Mouse (Mus musculus) liver, embryonic 14.5 days (tissue): ENCODE measurements at regions not wholly inside any gene's neighbourhood (a gene's known extent, or its start where the extent isn't known, plus 50 kb on each side); places are given as distances from the start of the nearest gene placed in this dataset.

ENCODE experiments used
- ATAC-seq: fragments of 200-750 bp; cut with Nextera tagmentation; 2 replicates; pipeline ENCODE4 v1.8.0; 2017; ENCODE audit warnings: moderate number of reproducible peaks, mild to moderate bottlenecking, moderate library complexity; ENCODE audit not compliant: insufficient read depth
- DNase-seq, 3 experiments: peaks; one replicate each; pipeline ENCODE4 v3.0.0-alpha.2; 2012 to 2013; ENCODE audit warnings: low read depth in 3 of 3, low spot score in 3 of 3
- H3K27ac ChIP-seq: fragments of 300-500 bp; sonication (generic); 2 replicates; pipeline ENCODE4 v1.5.1; 2014; ENCODE audit warnings: moderate library complexity, mild to moderate bottlenecking, control low read depth, inconsistent platforms
- H3K27me3 ChIP-seq: fragments of 300-500 bp; sonication (generic); 2 replicates; pipeline ENCODE4 v1.6.1; 2014; ENCODE audit warnings: mild to moderate bottlenecking, low read length, moderate library complexity; ENCODE audit not compliant: control insufficient read depth, insufficient read depth
- H3K36me3 ChIP-seq: fragments of 300-500 bp; sonication (generic); replicated peaks from 2 replicates; pipeline ENCODE4 v1.6.1; 2014; ENCODE audit warnings: low read depth; ENCODE audit not compliant: control insufficient read depth, insufficient read depth
- H3K4me1 ChIP-seq, 2 experiments: fragments of 200-500 bp in 1 of 2; fragments of 300-500 bp in 1 of 2; sonication (generic) in 1 of 2; replicated peaks; 2 replicates each; pipeline ENCODE4 v1.6.1; 2012 to 2014; ENCODE audit warnings: antibody characterized with exemption in 1 of 2, inconsistent platforms in 1 of 2, low read length in 1 of 2; ENCODE audit not compliant: control insufficient read depth in 2 of 2, insufficient read depth in 2 of 2
- H3K4me2 ChIP-seq: fragments of 300-500 bp; sonication (generic); 2 replicates; pipeline ENCODE4 v1.6.1; 2014; ENCODE audit warnings: low read depth, mild to moderate bottlenecking, control low read depth, moderate library complexity
- H3K4me3 ChIP-seq, 2 experiments: fragments of 200-500 bp in 1 of 2; fragments of 300-500 bp in 1 of 2; sonication (generic) in 1 of 2; 2 replicates each; pipeline ENCODE4 v1.5.1; 2012 to 2014; ENCODE audit warnings: low read depth in 2 of 2, low read length in 2 of 2, mild to moderate bottlenecking in 2 of 2, control low read depth in 1 of 2, inconsistent platforms in 1 of 2, moderate library complexity in 1 of 2; ENCODE audit not compliant: insufficient read depth in 1 of 2
- H3K9ac ChIP-seq: fragments of 300-500 bp; sonication (generic); replicated peaks from 2 replicates; pipeline ENCODE4 v1.6.1; 2014; ENCODE audit warnings: mild to moderate bottlenecking, control low read depth, moderate library complexity
- H3K9me3 ChIP-seq: fragments of 300-500 bp; sonication (generic); 2 replicates; pipeline ENCODE4 v1.6.1; 2016; ENCODE audit warnings: low read length, mixed read lengths; ENCODE audit not compliant: control insufficient read depth
- CTCF ChIP-seq: IDR thresholded peaks from 2 replicates; pipeline ENCODE4 v1.5.1; 2016; ENCODE audit warnings: antibody characterized with exemption, low read depth, control low read depth
- EP300 ChIP-seq: IDR thresholded peaks from 2 replicates; pipeline ENCODE4 v1.6.1; 2016; ENCODE audit warnings: antibody characterized with exemption, low read depth
- WGBS: fragments of 180-500 bp; shearing (Covaris S2); extraction: QIAGEN DNeasy Blood & Tissue Kit; methylation state at CpG from one replicate; pipeline ENCODE4 v1.1.7; 2014; ENCODE audit not compliant: insufficient replicate concordance; 5-methylcytosine and 5-hydroxymethylcytosine counted together

DNA sequence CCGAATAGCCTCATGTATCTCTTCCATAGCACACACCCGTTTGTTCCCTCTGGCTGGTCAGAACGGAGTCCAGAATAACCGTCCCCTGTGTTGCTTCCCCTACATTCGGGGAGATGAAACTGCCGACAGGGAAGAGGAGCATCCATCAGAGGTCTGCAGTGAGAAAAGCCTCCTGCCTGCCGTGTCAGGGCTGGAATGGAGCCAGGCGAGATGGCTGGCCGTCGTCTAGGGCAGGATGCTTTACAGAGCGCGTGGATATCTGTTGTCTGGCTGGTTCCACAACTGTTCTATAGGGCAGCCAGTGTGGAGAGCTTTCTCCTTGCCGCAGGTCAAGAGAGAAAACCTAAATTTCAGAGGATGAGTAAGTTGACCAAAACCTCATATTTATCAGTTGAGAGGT is 209.2 kb downstream of the Il20rb start:
- ATAC-seq (no peak), DNase-seq (no peak)
- H3K4me3 ChIP-seq = no peak overlapping the region
- 70% methylated on average over 13 of the region's 13 CpGs for WGBS
- no peaks in the 10 kb centered on the region for H3K27me3 ChIP-seq
- H3K27ac ChIP-seq = no peak overlapping the region
- TF ChIP-seq EP300 = no peak
- TF ChIP-seq CTCF = no peak
- no peaks in the 10 kb centered on the region for H3K36me3 ChIP-seq
- H3K9ac ChIP-seq = no peak overlapping the region
- H3K4me1 ChIP-seq = no peaks in the 10 kb centered on the region
- H3K4me2 ChIP-seq = no peak overlapping the region
- no peaks in the 10 kb centered on the region for H3K9me3 ChIP-seq

DNA sequence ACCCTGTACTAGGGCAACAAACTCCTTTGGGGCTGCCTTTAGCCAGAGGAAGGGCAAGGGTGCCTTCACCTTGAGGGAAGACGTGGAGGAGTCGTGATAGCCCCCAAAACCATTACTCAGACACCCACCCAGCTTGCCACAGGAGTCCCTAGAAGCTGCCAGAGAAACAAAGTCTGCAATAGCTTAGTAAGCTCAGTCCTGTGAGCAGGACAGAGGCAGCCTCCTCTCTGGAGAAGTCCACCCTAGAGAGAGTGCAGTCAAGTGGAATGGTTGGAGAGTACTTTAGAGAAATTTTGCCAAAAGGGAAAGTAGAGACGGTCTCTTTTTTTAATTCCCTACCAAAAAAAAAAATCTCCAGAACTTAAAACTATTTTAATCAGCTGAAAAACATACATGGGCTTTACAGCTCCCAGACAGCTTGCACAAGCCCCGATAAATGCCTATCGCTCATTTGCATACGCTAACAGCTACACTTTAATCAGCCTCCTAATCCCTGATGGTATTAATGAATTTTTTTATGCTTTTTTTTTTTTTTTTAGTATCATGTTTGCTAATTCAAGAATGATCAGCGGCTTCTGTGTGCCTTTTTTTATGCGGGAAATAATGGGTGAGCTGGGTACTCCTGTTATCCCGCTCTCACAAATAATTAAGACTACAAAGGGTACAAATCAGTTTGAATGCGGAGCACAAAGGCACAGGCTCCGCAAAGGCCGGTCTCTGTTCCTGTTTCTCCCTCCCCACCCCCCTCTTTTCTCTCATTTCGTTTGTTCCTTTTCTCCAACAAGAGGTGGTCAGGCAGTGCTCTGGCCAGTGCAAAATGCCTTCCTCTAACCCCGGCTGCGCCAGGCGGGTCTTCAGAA is 219.8 kb downstream of the Il20rb start:
- WGBS = 36% methylated on average over 16 of the region's 16 CpGs
- ATAC-seq = no peak

DNA sequence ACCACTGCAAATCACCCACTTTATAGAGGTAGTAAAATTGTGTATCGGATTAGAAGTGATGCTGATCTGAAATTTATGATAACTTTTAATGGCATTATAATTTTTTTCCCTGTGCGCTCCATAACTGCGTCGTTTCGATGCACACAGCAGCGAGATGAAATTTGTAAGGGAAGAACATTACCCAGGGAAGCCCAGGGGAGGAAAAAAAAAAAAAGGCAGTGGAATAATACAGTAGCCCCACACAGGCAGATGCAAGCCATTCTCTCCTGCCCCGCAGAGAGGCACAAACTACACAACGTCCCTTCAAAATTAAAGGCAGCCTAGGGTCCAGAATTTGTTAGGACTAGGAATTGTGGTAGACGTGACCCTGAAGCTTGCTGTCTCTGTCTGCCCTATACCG is 234.2 kb downstream of the Il20rb start:
- no peak overlapping the region for H3K4me2 ChIP-seq
- whole genome bisulfite sequencing = 72% methylated on average over 10 of the region's 10 CpGs
- H3K9me3 ChIP-seq = no peaks in the 10 kb centered on the region
- ATAC-seq = no peak
- no peak overlapping the region for H3K9ac ChIP-seq
- no peaks in the 10 kb centered on the region for H3K36me3 ChIP-seq
- TF ChIP-seq EP300 (no peak), CTCF (no peak)
- H3K27me3 ChIP-seq = no peaks in the 10 kb centered on the region
- H3K4me3 ChIP-seq = no peak overlapping the region
- no peak for DNase-seq
- H3K27ac ChIP-seq = no peak overlapping the region
- no peaks in the 10 kb centered on the region for H3K4me1 ChIP-seq

More for the DNA sequence above, 219.8 kb downstream of the Il20rb start:
- Histone ChIP-seq H3K27me3 (no peaks in the 10 kb centered on the region), H3K4me1 (no peaks in the 10 kb centered on the region), H3K4me2 (no peak overlapping the region), H3K9ac (no peak overlapping the region), H3K4me3 (no peak overlapping the region), H3K27ac (no peak overlapping the region), H3K36me3 (no peaks in the 10 kb centered on the region), H3K9me3 (no peaks in the 10 kb centered on the region)
- no peak for DNase-seq
- TF ChIP-seq EP300 (no peak), CTCF (no peak)
